Mouse (Mus musculus): ENCODE measurements around the gene Ghdc.

DNA sequence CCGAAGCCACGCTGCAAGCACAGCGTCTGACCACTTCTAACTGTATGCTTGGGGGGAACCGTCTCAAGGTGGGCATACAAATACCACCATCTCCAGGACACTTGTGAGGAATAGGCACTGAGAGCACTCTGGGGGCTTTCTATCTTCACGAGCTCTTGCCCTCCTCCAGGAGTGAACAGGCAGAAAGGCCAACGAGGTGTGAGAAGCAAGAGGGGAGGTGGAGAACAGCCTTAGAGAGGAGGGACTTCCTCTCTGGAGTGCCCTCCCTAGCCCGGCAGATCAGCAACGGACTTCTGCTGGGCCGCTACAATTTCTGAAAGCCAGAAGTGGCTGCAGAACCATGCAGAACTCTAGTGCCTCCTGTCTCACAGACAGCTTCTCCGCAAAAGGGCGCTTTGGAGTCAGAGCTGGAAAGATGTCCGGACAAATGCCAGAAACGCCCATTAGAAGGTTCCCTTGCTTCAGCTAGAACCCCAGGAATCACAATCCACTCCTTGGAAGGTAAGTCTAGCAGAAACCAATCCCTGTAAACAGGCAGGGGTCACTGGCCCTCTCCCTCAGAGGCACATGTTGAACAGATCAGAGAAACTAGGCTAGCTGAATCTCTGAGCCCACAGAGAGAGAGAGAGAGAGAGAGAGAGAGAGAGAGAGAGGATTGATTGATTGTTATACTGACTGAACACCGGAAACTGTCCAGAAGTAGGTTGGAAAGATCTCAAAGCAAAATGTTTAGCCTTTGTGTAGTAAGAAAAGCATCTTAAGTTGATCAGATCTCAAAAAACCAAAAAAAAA lies 34.6 kb downstream of the Ghdc start:
- TF ChIP-seq CTCF (IDR thresholded peaks at IDR 0.05; ENCODE audit: low read depth, low read length) (no peak), POLR2A (IDR thresholded peaks at IDR 0.05; ENCODE audit: extremely low read depth, insufficient read depth, low read length) (no peak)

All from liver, adult 2 months (tissue).